Mouse (Mus musculus): ENCODE measurements at regions not wholly inside any gene's neighbourhood (a gene's known extent, or its start where the extent isn't known, plus 50 kb on each side); places are given as distances from the start of the nearest gene placed in this dataset.
"Not testable (repeated sequence)": the region's sequence is repeated elsewhere in the genome, so short reads cannot be mapped to it uniquely, and the experiment has no call there.

DNA sequence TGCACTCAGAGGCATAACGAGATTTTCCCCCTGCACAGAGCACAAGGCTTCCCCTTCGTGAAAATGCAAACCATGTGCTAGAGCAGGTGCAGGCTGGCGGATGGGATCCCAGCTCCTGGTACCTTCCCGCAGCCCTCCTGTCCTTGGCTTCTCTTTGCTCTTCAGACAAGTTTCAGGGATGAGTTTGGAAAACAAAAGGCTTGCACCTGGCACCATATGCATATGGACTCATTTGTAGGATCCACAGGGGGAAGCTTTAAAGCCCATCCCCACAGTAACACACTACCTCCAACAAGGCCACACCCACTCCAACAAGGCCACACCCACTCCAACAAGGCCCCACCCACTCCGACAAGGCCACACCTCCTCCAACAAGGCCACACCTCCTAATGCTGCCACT, 663.9 kb upstream of the Gm19410 start:
- no peak overlapping the region for H3K9ac ChIP-seq
- WGBS: 71% methylated on average over 5 of the region's 5 CpGs
- no peaks in the 10 kb centered on the region for H3K36me3 ChIP-seq
- no peaks in the 10 kb centered on the region for H3K4me1 ChIP-seq (replicated peaks)
- no peak for ATAC-seq (ENCODE audit: low FRiP score, low read depth)
- H3K27me3 ChIP-seq: no peaks in the 10 kb centered on the region
- H3K9me3 ChIP-seq: no peaks in the 10 kb centered on the region
- no peak overlapping the region for H3K27ac ChIP-seq (replicated peaks)
- no peak overlapping the region for H3K4me2 ChIP-seq
- H3K4me3 ChIP-seq: no peak overlapping the region

- H3K4me2 ChIP-seq; H3K4me1 ChIP-seq (replicated peaks); H3K27me3 ChIP-seq; H3K9me3 ChIP-seq; ATAC-seq (ENCODE audit: low FRiP score, low read depth); H3K9ac ChIP-seq; H3K36me3 ChIP-seq; H3K4me3 ChIP-seq; H3K27ac ChIP-seq (replicated peaks): not testable (repeated sequence)
- 91% methylated on average over 3 of the region's 3 CpGs for WGBS
Measured at GRCm38 (mm10) chr8:35102102-35102501, 663.5 kb upstream of the Gm19410 start.

DNA sequence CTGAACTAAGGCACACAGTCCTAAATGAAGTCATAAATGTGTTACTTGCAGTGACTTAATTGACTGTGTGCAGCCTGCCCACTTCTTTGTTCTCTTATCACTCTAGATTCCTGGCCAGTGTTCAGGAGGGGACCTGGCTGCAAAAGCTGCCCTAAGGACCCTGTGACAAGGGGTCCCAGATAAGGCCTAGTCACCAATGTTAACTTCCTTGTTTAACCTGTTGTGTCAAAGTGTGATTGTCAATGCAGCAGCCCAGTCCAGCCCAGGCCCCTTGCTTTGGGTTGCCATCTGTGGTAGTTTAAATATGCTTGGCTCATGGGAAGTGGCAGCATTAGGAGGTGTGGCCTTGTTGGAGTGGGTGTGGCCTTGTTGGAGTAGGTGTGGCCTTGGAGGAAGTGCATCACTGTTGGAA, 661.1 kb upstream of the Gm19410 start:
- not testable (repeated sequence) for H3K4me2 ChIP-seq; H3K9me3 ChIP-seq; H3K4me1 ChIP-seq (replicated peaks); H3K4me3 ChIP-seq; ATAC-seq (ENCODE audit: low FRiP score, low read depth); H3K27me3 ChIP-seq; H3K36me3 ChIP-seq; H3K9ac ChIP-seq; H3K27ac ChIP-seq (replicated peaks)

- no peaks in the 10 kb centered on the region for H3K27me3 ChIP-seq
- no peak overlapping the region for H3K27ac ChIP-seq (replicated peaks)
- 85% methylated on average over 27 of the region's 27 CpGs for WGBS
- H3K36me3 ChIP-seq: no peaks in the 10 kb centered on the region
- H3K4me3 ChIP-seq: no peak overlapping the region
- H3K9ac ChIP-seq: no peak overlapping the region
- H3K9me3 ChIP-seq: no peaks in the 10 kb centered on the region
- H3K4me1 ChIP-seq (replicated peaks): no peaks in the 10 kb centered on the region
- no peak overlapping the region for H3K4me2 ChIP-seq
- ATAC-seq (ENCODE audit: low FRiP score, low read depth): no peak
Measured at GRCm38 (mm10) chr8:35109506-35110217, 655.9 kb upstream of the Gm19410 start.

DNA sequence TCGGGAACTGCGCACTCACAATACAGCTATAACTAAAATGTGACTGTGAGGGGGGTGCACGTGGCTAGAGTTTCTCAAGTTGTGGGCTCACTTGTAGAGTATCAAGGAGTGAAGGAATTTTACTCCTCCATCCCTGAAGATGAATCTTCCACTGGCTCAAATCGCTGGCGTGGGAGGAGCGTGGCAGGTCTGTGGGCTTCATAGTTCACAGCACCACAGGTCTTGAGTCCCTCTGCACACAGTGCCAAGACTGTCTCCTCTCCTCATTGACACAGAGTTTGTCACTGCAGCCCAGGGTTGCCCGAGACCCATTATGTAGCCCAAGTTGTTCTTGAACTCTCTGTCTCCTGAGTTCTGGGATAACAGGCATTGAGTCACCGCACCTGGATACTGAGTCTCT, 655.3 kb upstream of the Gm19410 start:
- ATAC-seq (ENCODE audit: low FRiP score, low read depth): no peak
- Histone ChIP-seq H3K4me3 (no peak overlapping the region), H3K9me3 (no peaks in the 10 kb centered on the region), H3K4me2 (no peak overlapping the region), H3K27me3 (no peaks in the 10 kb centered on the region), H3K9ac (no peak overlapping the region), H3K36me3 (no peaks in the 10 kb centered on the region), H3K4me1 (replicated peaks) (no peaks in the 10 kb centered on the region), H3K27ac (replicated peaks) (no peak overlapping the region)
- WGBS: 94% methylated on average over 8 of the region's 8 CpGs

DNA sequence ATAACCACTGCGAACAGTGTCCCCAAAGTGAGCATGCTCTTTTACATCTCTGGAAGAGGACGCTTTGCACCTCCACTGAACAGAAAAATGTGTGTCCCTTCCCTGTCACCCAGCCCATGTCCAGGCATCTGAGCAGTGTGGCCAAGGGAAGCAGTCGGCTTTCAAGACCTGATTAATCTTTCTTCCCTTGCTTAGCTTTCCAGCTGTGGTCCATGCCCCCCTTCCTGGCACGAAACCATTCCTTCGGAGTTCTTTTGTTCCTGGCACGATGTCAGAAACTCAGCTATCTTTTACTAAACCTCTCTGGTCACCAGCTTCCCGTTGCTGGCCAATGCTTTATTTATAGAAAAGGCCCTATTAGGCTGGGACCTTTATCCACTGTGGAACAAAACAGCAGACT, 654.5 kb upstream of the Gm19410 start:
- H3K4me1 ChIP-seq (replicated peaks): no peaks in the 10 kb centered on the region
- H3K4me2 ChIP-seq: no peak overlapping the region
- no peak overlapping the region for H3K4me3 ChIP-seq
- no peak overlapping the region for H3K9ac ChIP-seq
- no peaks in the 10 kb centered on the region for H3K9me3 ChIP-seq
- WGBS: 56% methylated on average over 7 of the region's 7 CpGs
- no peak for ATAC-seq (ENCODE audit: low FRiP score, low read depth)
- H3K36me3 ChIP-seq: no peaks in the 10 kb centered on the region
- no peak overlapping the region for H3K27ac ChIP-seq (replicated peaks)
- H3K27me3 ChIP-seq: no peaks in the 10 kb centered on the region

- 86% methylated on average over 7 of the region's 7 CpGs for WGBS
- no peak overlapping the region for H3K9ac ChIP-seq
- no peak for ATAC-seq (ENCODE audit: low FRiP score, low read depth)
Measured at GRCm38 (mm10) chr8:35112591-35113265, 652.9 kb upstream of the Gm19410 start.

DNA sequence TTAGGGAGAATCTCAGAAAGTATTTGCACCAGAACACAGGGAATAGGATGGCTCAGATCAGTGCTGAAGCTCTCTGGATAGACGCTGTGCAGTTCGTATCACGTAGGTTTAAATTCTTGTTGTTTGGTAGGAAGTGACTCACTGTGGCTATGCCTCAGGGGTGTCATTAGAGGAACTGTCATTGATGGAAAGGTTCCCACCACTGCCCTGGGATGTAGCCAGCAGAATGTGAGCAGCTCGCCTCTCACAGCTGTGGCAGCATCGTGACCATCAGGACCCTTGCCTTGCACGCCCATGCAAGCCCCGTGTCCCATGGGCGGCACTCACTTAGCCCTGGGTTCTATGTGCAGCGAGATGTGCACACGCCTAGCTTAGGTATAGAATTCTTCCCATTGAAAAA, 651.6 kb upstream of the Gm19410 start:
- Histone ChIP-seq H3K9me3 (no peaks in the 10 kb centered on the region), H3K27me3 (no peaks in the 10 kb centered on the region), H3K27ac (replicated peaks) (no peak overlapping the region), H3K4me3 (no peak overlapping the region), H3K4me1 (replicated peaks) (no peaks in the 10 kb centered on the region), H3K4me2 (no peak overlapping the region), H3K36me3 (no peaks in the 10 kb centered on the region), H3K9ac (no peak overlapping the region)
- 65% methylated on average over 10 of the region's 10 CpGs for WGBS
- ATAC-seq (ENCODE audit: low FRiP score, low read depth): 0 out of 2 replicates have a peak, but pooled peaks have one; percentile 27

More at GRCm38 (mm10) chr8:35112591-35113265, 652.9 kb upstream of the Gm19410 start:
- no peaks in the 10 kb centered on the region for H3K9me3 ChIP-seq
- no peaks in the 10 kb centered on the region for H3K27me3 ChIP-seq
- no peak overlapping the region for H3K4me2 ChIP-seq
- no peak overlapping the region for H3K4me3 ChIP-seq
- H3K4me1 ChIP-seq (replicated peaks): no peaks in the 10 kb centered on the region
- H3K36me3 ChIP-seq: no peaks in the 10 kb centered on the region
- H3K27ac ChIP-seq (replicated peaks): no peak overlapping the region

- no peak overlapping the region for H3K4me2 ChIP-seq
- no peak overlapping the region for H3K9ac ChIP-seq
- H3K27me3 ChIP-seq: no peaks in the 10 kb centered on the region
- peaks cover 6% of the 10 kb centered on the region for H3K4me1 ChIP-seq (replicated peaks)
- H3K4me3 ChIP-seq: no peak overlapping the region
- H3K27ac ChIP-seq (replicated peaks): no peak overlapping the region
- no peaks in the 10 kb centered on the region for H3K36me3 ChIP-seq
- H3K9me3 ChIP-seq: no peaks in the 10 kb centered on the region
- ATAC-seq (ENCODE audit: low FRiP score, low read depth): no peak
- 71% methylated on average over 5 of the region's 5 CpGs for WGBS
Measured at GRCm38 (mm10) chr8:35120612-35121011, 645.0 kb upstream of the Gm19410 start.

DNA sequence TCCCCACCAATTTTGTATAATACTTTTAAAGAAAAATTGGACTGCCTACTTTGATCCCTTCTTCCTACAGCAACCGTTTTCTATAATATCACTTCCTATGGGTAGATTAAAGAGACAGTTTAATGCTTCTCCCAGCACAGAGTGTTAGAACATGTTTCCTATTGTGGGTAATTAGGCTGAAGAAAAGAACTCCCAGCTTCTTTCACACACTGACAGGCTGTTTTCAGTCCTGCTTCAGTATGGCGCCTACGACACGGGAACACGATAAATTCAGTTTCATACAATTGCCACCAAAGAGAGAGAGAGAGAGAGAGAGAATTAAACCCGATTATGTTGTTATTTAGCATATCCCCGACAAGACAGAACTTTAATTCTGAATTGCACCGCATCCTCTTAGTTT, 644.5 kb upstream of the Gm19410 start:
- no peaks in the 10 kb centered on the region for H3K27me3 ChIP-seq
- no peak overlapping the region for H3K4me2 ChIP-seq
- no peak overlapping the region for H3K4me3 ChIP-seq
- H3K9me3 ChIP-seq: no peaks in the 10 kb centered on the region
- no peak overlapping the region for H3K27ac ChIP-seq (replicated peaks)
- no peaks in the 10 kb centered on the region for H3K36me3 ChIP-seq
- H3K9ac ChIP-seq: no peak overlapping the region
- peaks cover 6% of the 10 kb centered on the region for H3K4me1 ChIP-seq (replicated peaks)
- 74% methylated on average over 8 of the region's 8 CpGs for WGBS
- no peak for ATAC-seq (ENCODE audit: low FRiP score, low read depth)

DNA sequence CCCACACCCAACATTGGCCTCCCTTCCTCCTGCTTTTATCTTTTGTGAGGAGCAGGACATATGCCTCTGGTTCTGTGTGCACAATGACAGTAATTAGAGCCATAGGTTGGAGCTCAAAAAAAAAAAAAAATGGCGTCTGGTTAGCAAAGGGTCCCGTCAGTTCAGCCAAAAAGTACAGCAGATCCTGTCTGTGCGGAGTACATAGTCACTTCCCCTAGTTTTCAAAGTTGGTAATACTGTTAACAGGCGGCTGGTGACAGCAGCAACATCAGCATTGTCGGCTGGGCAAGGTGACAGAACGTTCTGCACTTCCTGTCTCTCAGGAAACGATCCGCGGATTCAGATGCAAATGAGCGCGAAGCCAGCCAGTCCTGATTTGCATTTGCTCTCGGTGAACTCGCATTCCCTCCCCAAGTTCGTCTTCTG, 642.4 kb upstream of the Gm19410 start:
- Histone ChIP-seq H3K36me3 (no peaks in the 10 kb centered on the region), H3K4me2 (peak overlapping the region; percentile 48), H3K9me3 (no peaks in the 10 kb centered on the region), H3K9ac (no peak overlapping the region), H3K27ac (replicated peaks) (no peak overlapping the region), H3K27me3 (no peaks in the 10 kb centered on the region), H3K4me3 (peak overlapping the region; percentile 15), H3K4me1 (replicated peaks) (peaks cover 6% of the 10 kb centered on the region)
- 4% methylated on average over 14 of the region's 14 CpGs for WGBS
- ATAC-seq (ENCODE audit: low FRiP score, low read depth): peak; percentile 30; the same call in 1 of the 2 replicates

DNA sequence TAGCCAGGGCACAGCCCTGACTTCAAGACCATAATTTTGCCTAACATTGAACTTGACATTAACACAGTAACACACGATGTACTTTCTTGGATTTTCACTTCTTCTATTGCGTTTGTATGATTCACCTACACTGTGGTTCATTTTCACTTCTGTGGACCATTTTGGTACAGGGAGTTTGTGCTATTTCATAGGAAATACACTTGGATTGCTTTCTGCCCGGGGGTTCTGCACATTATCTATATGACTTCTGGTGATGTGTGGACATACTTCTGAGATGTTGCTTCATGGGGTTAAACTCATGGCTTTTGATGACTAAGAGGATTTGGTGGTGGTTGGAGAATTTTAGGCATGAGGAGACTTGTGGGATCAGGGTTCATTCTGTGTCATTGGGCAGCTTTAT, 640.4 kb upstream of the Gm19410 start:
- Histone ChIP-seq H3K4me3 (no peak overlapping the region), H3K4me2 (no peak overlapping the region), H3K27me3 (no peaks in the 10 kb centered on the region), H3K9me3 (no peaks in the 10 kb centered on the region), H3K9ac (no peak overlapping the region), H3K36me3 (no peaks in the 10 kb centered on the region), H3K27ac (replicated peaks) (no peak overlapping the region), H3K4me1 (replicated peaks) (peaks cover 6% of the 10 kb centered on the region)
- ATAC-seq (ENCODE audit: low FRiP score, low read depth): no peak
- 92% methylated on average over 3 of the region's 3 CpGs for WGBS
